ENCODE assay signal across 16 mouse cellular contexts in the genomic region with DNA sequence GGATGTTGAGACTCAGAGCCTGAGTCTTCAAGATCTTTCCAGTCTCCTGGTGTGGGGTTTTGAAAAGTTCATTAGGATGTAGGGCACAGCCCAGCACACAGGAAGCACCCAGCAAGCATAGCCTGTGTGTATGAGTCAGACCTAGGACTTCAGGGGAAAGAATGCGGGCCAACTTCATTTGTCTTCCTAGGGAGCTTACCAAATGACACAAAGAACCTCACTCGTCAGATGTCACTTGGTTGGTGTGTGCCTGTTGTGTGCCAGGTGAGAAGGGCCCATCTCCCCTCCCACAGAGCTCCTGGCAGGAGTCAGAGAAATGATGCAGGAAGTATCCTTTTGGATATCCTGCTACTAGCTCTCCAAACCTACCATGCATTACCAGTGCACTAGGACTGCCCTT.
DNase-seq lines count a peak whose midpoint lies in the region; TF ChIP-seq lines count a peak whose summit lies in the region.
"Had no signal": no experiment of that assay in that cellular context is flagged by ENCODE, and none has a peak within 500 bp of the region (broad histone marks: within the 10 kb centered on the region; RNA-seq: fewer than 3 reads in every experiment).

No protein-coding gene starts in this region.

- 63% methylated on average over 2 of the region's 2 CpGs for WGBS in kidney, adult 2 months

- TF ChIP-seq CTCF in gastrocnemius, adult 2 months (IDR thresholded peaks at IDR 0.05): no peak
- TF ChIP-seq CTCF in kidney, adult 2 months (conservative IDR thresholded peaks at IDR 0.05; ENCODE audit: insufficient read depth, insufficient read length, low read depth, low read length): no peak

- H3K27ac ChIP-seq in gastrocnemius, adult 2 months: no peak overlapping the region
- H3K27ac ChIP-seq in kidney, adult 2 months (ENCODE audit: insufficient read depth, low read depth, low read length): no peak overlapping the region
- H3K27ac ChIP-seq: heart, embryonic 13.5 days; liver, embryonic 12.5 days had no signal

- H3K36me3 ChIP-seq in kidney, adult 2 months (ENCODE audit: control insufficient read depth, insufficient read depth, low read length): no peaks in the 10 kb centered on the region
- H3K36me3 ChIP-seq: heart, embryonic 13.5 days; liver, embryonic 12.5 days had no signal

- peaks cover 12% of the 10 kb centered on the region for H3K4me1 ChIP-seq in kidney, adult 2 months (ENCODE audit: control insufficient read depth, insufficient read depth, low read length)
- H3K4me1 ChIP-seq: liver, embryonic 12.5 days had no signal

- intact Hi-C loops in gastrocnemius, adult 2 months (cut with DNase I): no loop called here

- no peak overlapping the region for H3K4me3 ChIP-seq in gastrocnemius, adult 2 months
- H3K4me3 ChIP-seq in kidney, adult 2 months (ENCODE audit: insufficient read depth, low read depth, low read length): no peak overlapping the region
- H3K4me3 ChIP-seq: heart, embryonic 13.5 days; liver, embryonic 12.5 days had no signal

- DNase-seq in gastrocnemius, postnatal 10 days: peak; percentile 1
- no peak for DNase-seq in gastrocnemius, adult 2 months
- peak; percentile 41 for DNase-seq in 3134 (ENCODE audit: extremely low read depth, insufficient read length, low spot score)
- DNase-seq in brain, adult 2 months (ENCODE audit: low read depth, low spot score): peak; percentile 87
- peak; percentile 48 to 69 for DNase-seq in cerebellum, postnatal 36 days
- no peak for DNase-seq in liver
- DNase-seq in kidney, adult 2 months: no peak
- DNase-seq in gastrocnemius, adult 18-20 months (ENCODE audit: low spot score): no peak
- DNase-seq: adrenal gland, postnatal 10 days; gastrocnemius, postnatal 36 days; heart, postnatal 4 days; kidney, postnatal 14 days; layer of hippocampus, adult 9-11 months; retina, postnatal 1 day had no signal

- H3K27me3 ChIP-seq in kidney, adult 2 months (replicated peaks; ENCODE audit: control insufficient read depth, insufficient read depth, low read length): no peaks in the 10 kb centered on the region
- H3K27me3 ChIP-seq: heart, embryonic 13.5 days; liver, embryonic 12.5 days had no signal

- TF ChIP-seq POLR2A in kidney, adult 2 months (IDR thresholded peaks at IDR 0.05; ENCODE audit: low read depth, low read length): no peak

Comparison
In these comparisons a context has a peak if more than half of its experiments do, and no peak if none do; other contexts are left out.
1. DNase-seq: peak in gastrocnemius, postnatal 10 days (single experiment), 3134 (single experiment), brain, adult 2 months (single experiment) and cerebellum, postnatal 36 days (2 of 2); none in gastrocnemius, adult 2 months (single experiment), liver (single experiment), kidney, adult 2 months (single experiment) and gastrocnemius, adult 18-20 months (single experiment).